Mouse (Mus musculus) heart, embryonic 13.5 days (tissue): ENCODE measurements around the gene Ddx19a. TPM values are rescaled to one million over a fixed set of nuclear protein-coding genes. Genes with fewer than 3 reads are reported as not detected.
A peak's percentile ranks its signal among the peaks of the same experiment; 100 is the strongest.
"Not testable (repeated sequence)": the region's sequence is repeated elsewhere in the genome, so short reads cannot be mapped to it uniquely, and the experiment has no call there.

Source experiments
- ATAC-seq: fragments of 200-750 bp; cut with Nextera tagmentation; 2 replicates; pipeline ENCODE4 v1.8.0; 2017; ENCODE audit warnings: moderate TSS enrichment; ENCODE audit not compliant: insufficient number of reproducible peaks, low FRiP score, low TSS enrichment; ENCODE audit errors: extremely low read depth
- H3K27ac ChIP-seq: fragments of 300-500 bp; sonication (generic); replicated peaks from 2 replicates; pipeline ENCODE4 v1.5.1; 2015; ENCODE audit warnings: moderate library complexity, mild to moderate bottlenecking, inconsistent platforms
- H3K27me3 ChIP-seq: fragments of 300-500 bp; sonication (generic); replicated peaks from 2 replicates; pipeline ENCODE4 v1.6.1; 2015; ENCODE audit warnings: mild to moderate bottlenecking, inconsistent platforms
- H3K36me3 ChIP-seq: fragments of 300-500 bp; sonication (generic); 2 replicates; pipeline ENCODE4 v1.6.1; 2015; ENCODE audit warnings: mild to moderate bottlenecking, inconsistent platforms
- H3K4me1 ChIP-seq: fragments of 300-500 bp; sonication (generic); 2 replicates; pipeline ENCODE4 v1.6.1; 2015; ENCODE audit warnings: inconsistent platforms
- H3K4me2 ChIP-seq: fragments of 300-500 bp; sonication (generic); 2 replicates; pipeline ENCODE4 v1.6.1; 2015; ENCODE audit warnings: inconsistent platforms, mild to moderate bottlenecking, moderate library complexity
- H3K4me3 ChIP-seq: fragments of 300-500 bp; sonication (generic); 2 replicates; pipeline ENCODE4 v1.5.1; 2015; ENCODE audit warnings: moderate library complexity, mild to moderate bottlenecking, inconsistent platforms
- H3K9ac ChIP-seq: fragments of 300-500 bp; sonication (generic); 2 replicates; pipeline ENCODE4 v1.6.1; 2015; ENCODE audit warnings: inconsistent platforms, mild to moderate bottlenecking, moderate library complexity
- H3K9me3 ChIP-seq: fragments of 300-500 bp; sonication (generic); 2 replicates; pipeline ENCODE4 v1.6.1; 2016; ENCODE audit warnings: inconsistent platforms
- WGBS: fragments of 180-500 bp; shearing (Covaris S2); methylation state at CpG from one replicate; pipeline ENCODE4 v1.1.7; 2015; ENCODE audit warnings: mixed read lengths; 5-methylcytosine and 5-hydroxymethylcytosine counted together
- microRNA-seq: library from miRNA; unstranded; fragments of <30 nt; microRNA quantifications from one replicate; pipeline ENCODE4, GENCODE M21; 2016
- polyA plus RNA-seq: library from polyadenylated mRNA; unstranded; fragments of >200 nt; fragmentation: Nextera tagmentation; extraction: Ambion mirVana; gene quantifications from 2 replicates; pipeline ENCODE4 v1.2.1, GENCODE M21; 2015

Gene Ddx19a
- polyA plus RNA-seq, 1 experiment from 2014 or later = 12.3 TPM

- peak; percentile 52; the same call in 1 of the 2 replicates for ATAC-seq
- Histone ChIP-seq H3K4me1 (peaks cover 60% of the 10 kb centered on the region), H3K27ac (peak overlapping the region; percentile 81), H3K27me3 (no peaks in the 10 kb centered on the region), H3K9ac (peak overlapping the region; percentile 47; the same call in 1 of the 2 replicates), H3K9me3 (no peaks in the 10 kb centered on the region), H3K4me3 (peak overlapping the region; percentile 10; the same call in 1 of the 2 replicates), H3K36me3 (no peaks in the 10 kb centered on the region; the same call in 1 of the 2 replicates), H3K4me2 (peak overlapping the region; percentile 40)
- 39% methylated on average over 12 of the region's 12 CpGs for WGBS
Observed at GRCm38 (mm10) chr8:110931176-110931939, 66.2 kb downstream of the Ddx19a start.

GRCm38 (mm10) chr8:110929672-110930071 is 67.9 kb downstream of the Ddx19a start:
- not testable (repeated sequence) for H3K9ac ChIP-seq, H3K9me3 ChIP-seq, H3K4me3 ChIP-seq, H3K4me2 ChIP-seq, H3K27ac ChIP-seq, ATAC-seq, H3K36me3 ChIP-seq, H3K27me3 ChIP-seq
- WGBS = 92% methylated on average over 7 of the region's 8 CpGs
- H3K4me1 ChIP-seq = peaks cover 67% of the 10 kb centered on the region

GRCm38 (mm10) chr8:110929066-110929465 is 68.5 kb downstream of the Ddx19a start:
- Histone ChIP-seq H3K9ac (no peak overlapping the region), H3K27me3 (no peaks in the 10 kb centered on the region), H3K9me3 (no peaks in the 10 kb centered on the region), H3K4me3 (no peak overlapping the region), H3K36me3 (0 out of 2 replicates have a peak, but pooled peaks cover 3% of the 10 kb centered on the region), H3K4me2 (no peak overlapping the region), H3K4me1 (peaks cover 67% of the 10 kb centered on the region), H3K27ac (peak overlapping the region; percentile 2; the same call in 1 of the 2 replicates)
- 50% methylated on average over 5 of the region's 5 CpGs for WGBS
- no peak for ATAC-seq

GRCm38 (mm10) chr8:110928435-110928834 is 69.2 kb downstream of the Ddx19a start:
- ATAC-seq = no peak
- 71% methylated on average over 7 of the region's 7 CpGs for WGBS
- 0 out of 2 replicates have a peak, but pooled peaks cover 3% of the 10 kb centered on the region for H3K36me3 ChIP-seq
- no peak overlapping the region for H3K9ac ChIP-seq
- no peak overlapping the region for H3K27ac ChIP-seq
- H3K4me2 ChIP-seq = no peak overlapping the region
- H3K9me3 ChIP-seq = no peaks in the 10 kb centered on the region
- no peak overlapping the region for H3K4me3 ChIP-seq
- H3K27me3 ChIP-seq = no peaks in the 10 kb centered on the region
- H3K4me1 ChIP-seq = peaks cover 65% of the 10 kb centered on the region

- H3K4me2 ChIP-seq = no peak overlapping the region
- ATAC-seq = no peak
- H3K27ac ChIP-seq = no peak overlapping the region; the same call in 1 of the 2 replicates
- 38% methylated on average over 5 of the region's 5 CpGs for WGBS
- H3K36me3 ChIP-seq = peaks cover 11% of the 10 kb centered on the region; the same call in 1 of the 2 replicates
- H3K9me3 ChIP-seq = no peaks in the 10 kb centered on the region
- H3K9ac ChIP-seq = 0 out of 2 replicates have a peak overlapping the region, but pooled peaks have one; percentile 6
- no peaks in the 10 kb centered on the region for H3K27me3 ChIP-seq
- no peak overlapping the region for H3K4me3 ChIP-seq
- peaks cover 61% of the 10 kb centered on the region for H3K4me1 ChIP-seq
Observed at GRCm38 (mm10) chr8:110926690-110927089, 70.9 kb downstream of the Ddx19a start.

- Histone ChIP-seq H3K27ac (no peak overlapping the region), H3K4me3 (no peak overlapping the region), H3K9ac (no peak overlapping the region), H3K9me3 (no peaks in the 10 kb centered on the region), H3K27me3 (no peaks in the 10 kb centered on the region), H3K36me3 (peaks cover 11% of the 10 kb centered on the region; the same call in 1 of the 2 replicates), H3K4me1 (peaks cover 61% of the 10 kb centered on the region), H3K4me2 (no peak overlapping the region)
- no peak for ATAC-seq
- 71% methylated on average over 8 of the region's 8 CpGs for WGBS
Observed at GRCm38 (mm10) chr8:110925691-110926140, 71.9 kb downstream of the Ddx19a start.

Small RNA genes lying within 50 kb of the gene (microRNA-seq; reads per million reads assigned to microRNA genes)
- gene Gm24103 = not detected
- gene Mir3473d = 1.2 reads per million

Other genes with a start within 250 kb of the Ddx19a start
- gene Il34, start 191.9 kb downstream of the Ddx19a start, polyA plus RNA-seq = 0.17 and 0.27 TPM in 2 replicates
- gene Cog4, start 151.2 kb downstream of the Ddx19a start, polyA plus RNA-seq = 55.8 and 63.9 TPM in 2 replicates
- 76.9 and 81.2 TPM in 2 replicates for gene Sf3b3, start 151.0 kb downstream of the Ddx19a start, polyA plus RNA-seq
- 6.8 and 7.1 TPM in 2 replicates for gene Fuk, start 95.3 kb downstream of the Ddx19a start, polyA plus RNA-seq
- gene St3gal2, start 77.9 kb downstream of the Ddx19a start, polyA plus RNA-seq = 16.2 and 16.4 TPM in 2 replicates
- gene Ddx19b, start 34.0 kb upstream of the Ddx19a start, polyA plus RNA-seq = 3.6 and 4.0 TPM in 2 replicates
- 36.2 and 36.4 TPM in 2 replicates for gene Aars, start 35.3 kb upstream of the Ddx19a start, polyA plus RNA-seq
- 7.7 and 8.0 TPM in 2 replicates for gene Exosc6, start 58.5 kb upstream of the Ddx19a start, polyA plus RNA-seq
- gene Clec18a, start 94.6 kb upstream of the Ddx19a start, polyA plus RNA-seq = 0.22 TPM in 1 of 2 replicates, not detected in the other
- 9.3 and 10.2 TPM in 2 replicates for gene Pdpr, start 96.8 kb upstream of the Ddx19a start, polyA plus RNA-seq